24 mouse cellular contexts compared by ENCODE assay signal in genomic region chrX:12826646-12827045, GRCm38 (mm10).
DNase-seq lines count a peak whose midpoint lies in the region; ATAC-seq and TF ChIP-seq lines count a peak whose summit lies in the region.
"Had no signal": no experiment of that assay in that cellular context is flagged by ENCODE, and none has a peak within 500 bp of the region (broad histone marks: within the 10 kb centered on the region; RNA-seq: fewer than 3 reads in every experiment).

No protein-coding gene starts in this region.

- no peak for TF ChIP-seq EP300 in MEL (IDR thresholded peaks at IDR 0.05; ENCODE audit: low read depth in 1 of 2, low read length in 2 of 2)

- H3K27ac ChIP-seq in liver, embryonic 11.5 days (ENCODE audit: low read depth, low read length): no peak overlapping the region
- H3K27ac ChIP-seq in MEL (ENCODE audit: control insufficient read depth, low read depth, low read length): peak overlapping the region; percentile 99
- H3K27ac ChIP-seq in kidney, embryonic 15.5 days: no peak overlapping the region
- H3K27ac ChIP-seq: embryonic facial prominence, embryonic 15.5 days; forebrain, embryonic 10.5 days; gastrocnemius, adult 2 months; heart, adult 2 months; hindbrain, embryonic 10.5 days; hindbrain, embryonic 14.5 days had no signal

- ATAC-seq in liver, embryonic 11.5 days (replicated peaks; ENCODE audit: low FRiP score): no peak
- no peak for ATAC-seq in kidney, embryonic 15.5 days (replicated peaks; ENCODE audit: low FRiP score)
- ATAC-seq: forebrain, embryonic 14.5 days had no signal

- H3K4me3 ChIP-seq in liver, embryonic 11.5 days (ENCODE audit: low read depth, low read length): no peak overlapping the region
- H3K4me3 ChIP-seq in MEL (ENCODE audit: control insufficient read depth in 1 of 2, insufficient read depth in 1 of 2, low read depth in 2 of 2, low read length in 2 of 2): peak overlapping the region; percentile 23 to 43
- H3K4me3 ChIP-seq in kidney, embryonic 15.5 days (replicated peaks): no peak overlapping the region
- H3K4me3 ChIP-seq: embryonic facial prominence, embryonic 15.5 days; erythroblast, embryonic 14.5 days; forebrain, embryonic 10.5 days; gastrocnemius, adult 2 months; heart, adult 2 months; hindbrain, embryonic 10.5 days had no signal

- H3K36me3 ChIP-seq in liver, embryonic 11.5 days (ENCODE audit: control insufficient read depth, insufficient read depth, low read length): no peaks in the 10 kb centered on the region
- H3K36me3 ChIP-seq in MEL (ENCODE audit: control insufficient read depth in 1 of 2, insufficient read depth in 2 of 2, low read length in 2 of 2): peaks cover 0 to 47% of the 10 kb centered on the region in 2 experiments; a peak in 2 of 4 replicates
- no peaks in the 10 kb centered on the region for H3K36me3 ChIP-seq in kidney, embryonic 15.5 days
- H3K36me3 ChIP-seq: embryonic facial prominence, embryonic 15.5 days; forebrain, embryonic 10.5 days; G1E; hindbrain, embryonic 10.5 days had no signal

- 83% methylated on average over 4 of the region's 4 CpGs for WGBS in liver, embryonic 11.5 days
- 80% methylated on average over 4 of the region's 4 CpGs for WGBS in kidney, embryonic 15.5 days

- H3K79me2 ChIP-seq in MEL (ENCODE audit: control insufficient read depth, insufficient read depth, low read length, poor library complexity): no peaks in the 10 kb centered on the region; the same call in 1 of the 2 replicates

- H3K4me2 ChIP-seq in liver, embryonic 11.5 days: no peak overlapping the region
- no peak overlapping the region for H3K4me2 ChIP-seq in kidney, embryonic 15.5 days
- H3K4me2 ChIP-seq: embryonic facial prominence, embryonic 15.5 days; heart, embryonic 11.5 days; hindbrain, embryonic 14.5 days had no signal

- H3K9ac ChIP-seq in liver, embryonic 11.5 days (ENCODE audit: low read depth, low read length): no peak overlapping the region
- peak overlapping the region; percentile 71 for H3K9ac ChIP-seq in MEL (ENCODE audit: control insufficient read depth, low read depth, low read length, poor library complexity, severe bottlenecking)
- H3K9ac ChIP-seq in kidney, embryonic 15.5 days: no peak overlapping the region
- H3K9ac ChIP-seq: embryonic facial prominence, embryonic 15.5 days; hindbrain, embryonic 14.5 days had no signal

- H3K4me1 ChIP-seq in liver, embryonic 11.5 days (replicated peaks; ENCODE audit: control insufficient read depth, insufficient read depth, low read length): peaks cover 5% of the 10 kb centered on the region; the same call in 1 of the 2 replicates
- H3K4me1 ChIP-seq in MEL (ENCODE audit: control insufficient read depth in 1 of 2, insufficient read depth in 2 of 2, low read length in 2 of 2): peaks cover 26 to 53% of the 10 kb centered on the region in 2 experiments
- H3K4me1 ChIP-seq in kidney, embryonic 15.5 days: no peaks in the 10 kb centered on the region
- H3K4me1 ChIP-seq: forebrain, embryonic 10.5 days; hindbrain, embryonic 10.5 days had no signal

- TF ChIP-seq POLR2A in MEL (IDR thresholded peaks at IDR 0.05; ENCODE audit: control insufficient read depth in 1 of 2, insufficient read depth in 1 of 2, low read depth in 1 of 2, low read length in 2 of 2, poor library complexity in 1 of 2): peak in 1 of 2 experiments; percentile 72; a peak in 2 of 4 replicates

- TF ChIP-seq RAD21 in MEL (IDR thresholded peaks at IDR 0.05; ENCODE audit: low read depth, low read length): no peak

- no peak for TF ChIP-seq CTCF in MEL (IDR thresholded peaks at IDR 0.05 in 2 of 3, conservative IDR thresholded peaks at IDR 0.05 in 1 of 3; ENCODE audit: control insufficient read depth in 1 of 3, insufficient read depth in 1 of 3, low read depth in 2 of 3, low read length in 3 of 3, poor library complexity in 1 of 3, severe bottlenecking in 1 of 3)

- H3K27me3 ChIP-seq in liver, embryonic 11.5 days (replicated peaks; ENCODE audit: control insufficient read depth, insufficient read depth, low read length): no peaks in the 10 kb centered on the region
- H3K27me3 ChIP-seq in MEL (ENCODE audit: control insufficient read depth in 1 of 2, insufficient read depth in 2 of 2, low read length in 2 of 2): no peaks in the 10 kb centered on the region
- no peaks in the 10 kb centered on the region for H3K27me3 ChIP-seq in kidney, embryonic 15.5 days
- H3K27me3 ChIP-seq: embryonic facial prominence, embryonic 15.5 days had no signal

- H3K9me3 ChIP-seq in liver, embryonic 11.5 days (ENCODE audit: control insufficient read depth, low read length): no peaks in the 10 kb centered on the region
- no peaks in the 10 kb centered on the region for H3K9me3 ChIP-seq in MEL (replicated peaks; ENCODE audit: insufficient read depth, low read length)
- H3K9me3 ChIP-seq in kidney, embryonic 15.5 days (replicated peaks): no peaks in the 10 kb centered on the region
- H3K9me3 ChIP-seq: embryonic facial prominence, embryonic 15.5 days; forebrain, embryonic 10.5 days; G1E; hindbrain, embryonic 10.5 days had no signal

- DNase-seq in liver (peak; percentile 13), MEL (ENCODE audit: low read depth, low spot score) (peak; percentile 90)
- no peak for DNase-seq in liver, embryonic 11.5 days (ENCODE audit: low spot score)
- DNase-seq in c-Kit-positive CD71-positive TER-119-positive erythroid progenitor cells, embryonic 14.5 days (ENCODE audit: low spot score): peak; percentile 36
- no peak for DNase-seq in heart, adult 18-20 months
- no peak for DNase-seq in retina, embryonic 14.5 days (ENCODE audit: low spot score)
- DNase-seq: adrenal gland, adult 8-10 months; adrenal gland, postnatal 36 days; cerebellum, adult 11 months; cerebellum, adult 8-10 months; cerebellum, postnatal 14 days; embryo, embryonic 11 days; gastrocnemius, adult 2 months; gastrocnemius, postnatal 25 days; heart, adult 2 months had no signal

TF ChIP-seq in MEL, 35 proteins besides CTCF, POLR2A, EP300 and RAD21:
- TF ChIP-seq ZKSCAN1 (IDR thresholded peaks at IDR 0.05; ENCODE audit: low read depth, low read length) (no peak), CHD2 (IDR thresholded peaks at IDR 0.05; ENCODE audit: low read length) (no peak), CHD1 (IDR thresholded peaks at IDR 0.05; ENCODE audit: low read depth, low read length) (no peak), ELF1 (IDR thresholded peaks at IDR 0.05; ENCODE audit: low read depth, low read length) (0 out of 2 replicates have a peak, but pooled peaks have one; percentile 40), SMC3 (IDR thresholded peaks at IDR 0.05; ENCODE audit: low read depth, low read length) (no peak), GATA1 (IDR thresholded peaks at IDR 0.05; ENCODE audit: low read depth, low read length) (no peak), SIN3A (IDR thresholded peaks at IDR 0.05; ENCODE audit: low read length) (no peak), POLR2AphosphoS2 (IDR thresholded peaks at IDR 0.05; ENCODE audit: low read length) (peak; percentile 68; the same call in 1 of the 2 replicates), ZC3H11A (IDR thresholded peaks at IDR 0.05; ENCODE audit: low read depth, low read length) (no peak), MAZ (IDR thresholded peaks at IDR 0.05; ENCODE audit: low read depth, low read length) (no peak), E2F4 (IDR thresholded peaks at IDR 0.05; ENCODE audit: borderline replicate concordance, low read depth, low read length) (no peak), POLR2AphosphoS5 (IDR thresholded peaks at IDR 0.05; ENCODE audit: borderline replicate concordance, low read depth, low read length) (no peak), TAL1 (IDR thresholded peaks at IDR 0.05; ENCODE audit: low read length) (no peak), NRF1 (IDR thresholded peaks at IDR 0.05; ENCODE audit: insufficient read depth, low read depth, low read length, poor library complexity, severe bottlenecking) (no peak), MYC (IDR thresholded peaks at IDR 0.05; ENCODE audit: low read depth, low read length) (0 out of 2 replicates have a peak, but pooled peaks have one; percentile 16), ETS1 (IDR thresholded peaks at IDR 0.05; ENCODE audit: low read depth, low read length) (peak; percentile 9; the same call in 1 of the 2 replicates), JUND (IDR thresholded peaks at IDR 0.05; ENCODE audit: low read depth, low read length) (peak; percentile 73; the same call in 1 of the 2 replicates), UBTF (IDR thresholded peaks at IDR 0.05; ENCODE audit: borderline replicate concordance, insufficient read depth, low read depth, low read length) (no peak), ZNF384 (IDR thresholded peaks at IDR 0.05; ENCODE audit: low read depth, low read length) (no peak), MXI1 (IDR thresholded peaks at IDR 0.05; ENCODE audit: low read depth, low read length) (no peak), RCOR1 (IDR thresholded peaks at IDR 0.05; ENCODE audit: low read depth, low read length) (no peak), MAX (IDR thresholded peaks at IDR 0.05; ENCODE audit: low read length) (no peak), USF2 (IDR thresholded peaks at IDR 0.05; ENCODE audit: borderline replicate concordance in 1 of 2, insufficient read depth in 1 of 2, low read depth in 1 of 2, low read length in 2 of 2) (no peak), ZMIZ1 (IDR thresholded peaks at IDR 0.05; ENCODE audit: low read depth, low read length) (peak; percentile 31; the same call in 1 of the 2 replicates), MAFK (IDR thresholded peaks at IDR 0.05; ENCODE audit: borderline replicate concordance, low read depth, low read length) (no peak), USF1 (IDR thresholded peaks at IDR 0.05; ENCODE audit: low read depth, low read length) (no peak), TCF12 (IDR thresholded peaks at IDR 0.05; ENCODE audit: low read depth, low read length) (peak; percentile 48; the same call in 1 of the 2 replicates), HCFC1 (IDR thresholded peaks at IDR 0.05; ENCODE audit: low read depth, low read length) (peak; percentile 68), MYB (IDR thresholded peaks at IDR 0.05; ENCODE audit: low read depth, low read length) (no peak), NELFE (IDR thresholded peaks at IDR 0.05; ENCODE audit: low read depth, low read length) (peak; percentile 75), BHLHE40 (IDR thresholded peaks at IDR 0.05; ENCODE audit: borderline replicate concordance, low read depth, low read length) (no peak), KAT2A (conservative IDR thresholded peaks at IDR 0.05; ENCODE audit: low read depth, low read length) (no peak), TBP (IDR thresholded peaks at IDR 0.05; ENCODE audit: low read depth, low read length) (peak; percentile 93), GABPA (IDR thresholded peaks at IDR 0.05; ENCODE audit: low read depth, low read length) (no peak), MEF2A (IDR thresholded peaks at IDR 0.05; ENCODE audit: extremely low read depth, insufficient replicate concordance, low read depth, low read length, poor library complexity, severe bottlenecking) (no peak)

Comparison
In these comparisons a context has a peak if more than half of its experiments do, and no peak if none do; other contexts are left out.
1. DNase-seq: peak in liver (single experiment), MEL (single experiment) and c-Kit-positive CD71-positive TER-119-positive erythroid progenitor cells, embryonic 14.5 days (single experiment); none in liver, embryonic 11.5 days (single experiment), heart, adult 18-20 months (0 of 2) and retina, embryonic 14.5 days (single experiment).
2. H3K4me3 ChIP-seq: peak in MEL (2 of 2); none in liver, embryonic 11.5 days (single experiment) and kidney, embryonic 15.5 days (single experiment).